Mouse (Mus musculus) liver, postnatal 0 days (tissue): ENCODE measurements around the gene Gp6. TPM values are rescaled to one million over a fixed set of nuclear protein-coding genes. Genes with fewer than 3 reads are reported as not detected.
"Not testable (repeated sequence)": the region's sequence is repeated elsewhere in the genome, so short reads cannot be mapped to it uniquely, and the experiment has no call there.

ENCODE experiments used
- ATAC-seq: fragments of 200-750 bp; cut with Nextera tagmentation; 2 replicates; pipeline ENCODE4 v1.8.0; 2017; ENCODE audit warnings: mild to moderate bottlenecking, moderate library complexity
- DNase-seq: peaks from one replicate; pipeline ENCODE4 v3.0.0-alpha.2; 2016
- H3K27ac ChIP-seq: fragments of 300-500 bp; sonication (generic); 2 replicates; pipeline ENCODE4 v1.5.1; 2014; ENCODE audit warnings: antibody characterized with exemption, moderate library complexity, mild to moderate bottlenecking, low read depth
- H3K27me3 ChIP-seq: fragments of 300-500 bp; sonication (generic); 2 replicates; pipeline ENCODE4 v1.6.1; 2014; ENCODE audit warnings: low read length, control low read depth, mixed read lengths; ENCODE audit not compliant: insufficient read depth
- H3K36me3 ChIP-seq: fragments of 300-500 bp; sonication (generic); replicated peaks from 2 replicates; pipeline ENCODE4 v1.6.1; 2014; ENCODE audit warnings: mild to moderate bottlenecking, control low read depth, low read length, moderate library complexity, mixed read lengths; ENCODE audit not compliant: insufficient read depth
- H3K4me1 ChIP-seq: fragments of 300-500 bp; sonication (generic); 2 replicates; pipeline ENCODE4 v1.6.1; 2014; ENCODE audit warnings: antibody characterized with exemption, mild to moderate bottlenecking, control low read depth; ENCODE audit not compliant: insufficient read depth
- H3K4me2 ChIP-seq: fragments of 300-500 bp; sonication (generic); 2 replicates; pipeline ENCODE4 v1.6.1; 2014; ENCODE audit warnings: low read depth, mild to moderate bottlenecking, low read length, moderate library complexity, mixed read lengths
- H3K4me3 ChIP-seq: fragments of 300-500 bp; sonication (generic); 2 replicates; pipeline ENCODE4 v1.5.1; 2014; ENCODE audit warnings: low read depth, low read length
- H3K9ac ChIP-seq: fragments of 300-500 bp; sonication (generic); replicated peaks from 2 replicates; pipeline ENCODE4 v1.6.1; 2014; ENCODE audit warnings: mild to moderate bottlenecking, moderate library complexity
- H3K9me3 ChIP-seq: fragments of 300-500 bp; sonication (generic); 2 replicates; pipeline ENCODE4 v1.6.1; 2016; ENCODE audit warnings: mild to moderate bottlenecking, control low read depth, low read length, mixed read lengths
- CTCF ChIP-seq: sonication (generic); IDR thresholded peaks from 2 replicates; pipeline ENCODE4 v1.5.1; 2016; ENCODE audit warnings: antibody characterized with exemption, low read depth
- EP300 ChIP-seq: IDR thresholded peaks from 2 replicates; pipeline ENCODE4 v1.6.1; 2016; ENCODE audit warnings: antibody characterized with exemption, low read depth, mild to moderate bottlenecking
- WGBS: fragments of 180-500 bp; shearing (Covaris S2); extraction: QIAGEN DNeasy Blood & Tissue Kit; methylation state at CpG from one replicate; pipeline ENCODE4 v1.1.7; 2014; ENCODE audit not compliant: insufficient replicate concordance; 5-methylcytosine and 5-hydroxymethylcytosine counted together
- polyA plus RNA-seq: library from polyadenylated mRNA; unstranded; fragments of >200 nt; fragmentation: Nextera tagmentation; extraction: Ambion mirVana; gene quantifications from 2 replicates; pipeline ENCODE4 v1.2.1, GENCODE M21; 2015

Gene Gp6
- polyA plus RNA-seq, 1 experiment from 2014 or later: 3.4 TPM

- Histone ChIP-seq H3K27ac (no peak overlapping the region), H3K4me2 (no peak overlapping the region), H3K4me3 (no peak overlapping the region), H3K27me3 (no peaks in the 10 kb centered on the region), H3K4me1 (no peaks in the 10 kb centered on the region), H3K9ac (no peak overlapping the region), H3K36me3 (peaks cover 23% of the 10 kb centered on the region), H3K9me3 (no peaks in the 10 kb centered on the region)
- TF ChIP-seq CTCF (peak; percentile 89), EP300 (no peak)
- WGBS: 72% methylated on average over 6 of the region's 6 CpGs
- no peak for ATAC-seq
- peak; percentile 85 for DNase-seq
These were observed 34.0 kb upstream of the Gp6 start for GRCm38 (mm10) chr7:4431548-4431947.

- no peaks in the 10 kb centered on the region for H3K4me1 ChIP-seq
- no peak overlapping the region for H3K4me2 ChIP-seq
- no peak overlapping the region for H3K9ac ChIP-seq
- H3K9me3 ChIP-seq: no peaks in the 10 kb centered on the region
- no peak for ATAC-seq
- peak; percentile 9 for DNase-seq
- no peak overlapping the region for H3K27ac ChIP-seq
- peaks cover 28% of the 10 kb centered on the region for H3K36me3 ChIP-seq
- no peaks in the 10 kb centered on the region for H3K27me3 ChIP-seq
- no peak overlapping the region for H3K4me3 ChIP-seq
- TF ChIP-seq CTCF (no peak), EP300 (no peak)
- WGBS: 86% methylated on average over 9 of the region's 9 CpGs
These were observed 32.8 kb upstream of the Gp6 start for GRCm38 (mm10) chr7:4430246-4430844.

- Histone ChIP-seq H3K36me3 (peaks cover 16% of the 10 kb centered on the region), H3K4me3 (no peak overlapping the region), H3K4me2 (no peak overlapping the region), H3K9ac (no peak overlapping the region), H3K27me3 (no peaks in the 10 kb centered on the region), H3K4me1 (no peaks in the 10 kb centered on the region), H3K27ac (no peak overlapping the region), H3K9me3 (no peaks in the 10 kb centered on the region)
- DNase-seq (peak; percentile 89), ATAC-seq (peak; percentile 97)
- WGBS: 45% methylated on average over 7 of the region's 7 CpGs
- TF ChIP-seq CTCF (peak; percentile 100), EP300 (0 out of 2 replicates have a peak, but pooled peaks have one; percentile 17)
These were observed 29.8 kb upstream of the Gp6 start for GRCm38 (mm10) chr7:4427161-4427912.

- no peak overlapping the region for H3K4me3 ChIP-seq
- H3K27ac ChIP-seq: no peak overlapping the region
- no peaks in the 10 kb centered on the region for H3K27me3 ChIP-seq
- 41% methylated on average over 4 of the region's 4 CpGs for WGBS
- no peak overlapping the region for H3K4me2 ChIP-seq
- no peak overlapping the region for H3K9ac ChIP-seq
- ATAC-seq (no peak), DNase-seq (no peak)
- no peak for TF ChIP-seq EP300
- TF ChIP-seq CTCF: no peak
- 0 out of 2 replicates have a peak, but pooled peaks cover 3% of the 10 kb centered on the region for H3K4me1 ChIP-seq
- no peaks in the 10 kb centered on the region for H3K36me3 ChIP-seq
- H3K9me3 ChIP-seq: no peaks in the 10 kb centered on the region
These were observed 22.7 kb upstream of the Gp6 start for GRCm38 (mm10) chr7:4420230-4420629.

- no peaks in the 10 kb centered on the region for H3K36me3 ChIP-seq
- H3K9me3 ChIP-seq: no peaks in the 10 kb centered on the region
- no peak overlapping the region for H3K27ac ChIP-seq
- no peak overlapping the region for H3K9ac ChIP-seq
- ATAC-seq (no peak), DNase-seq (no peak)
- H3K27me3 ChIP-seq: no peaks in the 10 kb centered on the region
- H3K4me2 ChIP-seq: no peak overlapping the region
- H3K4me1 ChIP-seq: 0 out of 2 replicates have a peak, but pooled peaks cover 3% of the 10 kb centered on the region
- no peak overlapping the region for H3K4me3 ChIP-seq
- 65% methylated on average over 5 of the region's 6 CpGs for WGBS
- TF ChIP-seq CTCF: no peak
- no peak for TF ChIP-seq EP300
These were observed 22.1 kb upstream of the Gp6 start for GRCm38 (mm10) chr7:4419681-4420080.

GRCm38 (mm10) chr7:4412406-4412805, 14.9 kb upstream of the Gp6 start:
- not testable (repeated sequence) for ATAC-seq, H3K4me3 ChIP-seq, DNase-seq, H3K27me3 ChIP-seq, H3K4me1 ChIP-seq, H3K36me3 ChIP-seq, H3K4me2 ChIP-seq, H3K27ac ChIP-seq, H3K9ac ChIP-seq, H3K9me3 ChIP-seq
- WGBS: 90% methylated on average over 15 of the region's 15 CpGs
